Mouse (Mus musculus) layer of hippocampus, adult 18-20 months (tissue): ENCODE measurements around the gene Tbc1d8. TPM values are rescaled to one million over a fixed set of nuclear protein-coding genes. Genes with fewer than 3 reads are reported as not detected.
A peak's percentile ranks its signal among the peaks of the same experiment; 100 is the strongest.

ENCODE experiments used
- DNase-seq, 2 experiments: peaks; one replicate each; pipeline ENCODE4 v3.0.0; 2022; ENCODE audit warnings: low spot score in 2 of 2
- total RNA-seq, 2 experiments: library from RNA; stranded (reverse); gene quantifications; 2 replicates each; pipeline ENCODE4 v1.2.3; 2021

Tbc1d8 gene
- total RNA-seq, 2 experiments from 2014 or later = 8.8 to 12.4 TPM

DNA sequence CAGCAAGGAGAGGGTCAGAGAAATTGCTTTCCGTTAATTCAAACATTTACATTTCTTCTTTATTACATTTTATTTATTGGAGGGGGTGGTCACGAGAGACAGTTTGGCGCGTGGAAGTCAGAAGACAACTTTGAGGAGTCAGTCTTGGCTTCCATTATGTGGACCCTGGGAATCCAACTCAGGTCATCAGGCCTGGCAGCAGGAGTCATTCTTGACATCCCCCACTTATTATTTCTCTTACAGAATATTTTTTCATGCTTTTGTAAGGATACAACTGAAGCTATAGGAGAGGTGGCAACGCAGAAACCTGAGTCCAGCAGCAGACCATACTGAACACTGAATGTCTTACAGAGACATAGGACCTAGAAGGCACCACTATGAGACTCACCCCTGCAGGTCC is 699 bp upstream of the Tbc1d8 start:
- no peak for DNase-seq

DNA sequence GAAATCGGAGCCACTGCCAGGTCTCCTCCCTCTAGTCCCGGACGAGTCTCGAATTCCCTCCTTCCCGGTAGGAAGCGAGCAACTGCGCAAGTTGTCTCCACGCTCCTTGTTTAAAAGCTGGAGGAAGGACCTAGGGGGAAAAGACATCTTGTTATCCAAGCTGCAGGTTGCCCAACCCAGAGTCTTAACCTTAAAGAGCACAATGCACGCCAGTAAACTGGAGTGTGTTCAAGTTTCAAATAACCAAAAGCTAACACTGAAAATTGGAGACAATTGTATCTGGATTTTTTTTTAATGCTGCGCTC is 293 bp upstream of the Tbc1d8 start:
- DNase-seq = no peak

DNA sequence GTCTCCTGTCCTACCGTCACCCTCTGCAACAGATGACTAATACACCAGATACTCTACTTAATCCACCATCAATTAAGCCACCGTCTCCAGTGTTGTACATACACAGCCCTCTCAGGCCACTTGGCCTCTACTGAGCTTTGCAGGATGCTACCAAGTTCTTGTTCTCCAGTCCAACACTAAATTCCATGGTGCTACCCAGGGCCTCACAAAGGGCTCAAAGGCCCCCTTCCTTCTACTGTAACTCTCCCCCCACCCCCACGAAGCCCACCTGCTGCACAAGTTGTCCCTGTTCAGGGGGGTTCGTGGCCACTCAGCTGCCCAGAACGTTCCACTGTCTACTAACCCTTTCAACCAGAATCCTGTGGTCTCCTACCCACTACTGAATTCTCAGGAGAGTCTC is 1.5 kb downstream of the Tbc1d8 start:
- DNase-seq = no peak

DNA sequence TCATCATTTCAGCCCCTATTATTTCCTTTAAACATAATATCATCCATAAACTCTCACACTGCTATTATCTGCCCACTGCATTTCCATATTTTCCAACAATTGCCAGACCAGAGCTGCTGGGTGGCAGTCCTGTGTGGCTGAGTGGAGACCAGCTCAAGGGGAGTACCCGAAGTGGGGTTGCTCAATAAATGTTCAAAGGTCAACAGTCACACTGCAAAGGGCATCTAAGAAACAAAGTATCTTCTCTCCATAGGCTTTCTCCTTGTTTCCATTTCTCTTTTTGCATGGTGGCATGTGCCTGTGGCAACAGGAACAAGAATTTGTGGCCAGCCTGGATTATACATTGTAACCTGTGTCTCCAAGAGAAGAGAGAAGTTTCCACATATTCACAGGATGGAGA is 2.2 kb downstream of the Tbc1d8 start:
- no peak for DNase-seq

DNA sequence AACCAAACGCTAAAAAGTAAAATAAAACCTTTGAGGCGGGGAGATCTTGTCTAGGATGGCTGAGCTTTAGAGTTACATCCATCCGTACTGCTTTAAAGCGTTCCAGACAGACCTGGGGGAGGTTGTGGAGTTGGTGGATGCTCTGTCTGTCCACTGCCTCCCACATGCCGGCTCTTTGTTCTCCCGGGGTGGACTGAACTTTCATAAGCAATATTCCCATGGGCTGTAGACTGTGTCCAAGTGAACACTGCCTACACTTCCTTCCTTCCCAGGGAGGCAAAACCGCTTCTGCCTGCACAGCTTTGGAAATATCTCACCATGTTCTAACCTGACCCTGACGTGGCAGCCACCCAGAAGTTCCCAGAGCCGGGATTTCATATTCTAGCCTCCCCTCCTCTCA is 4.0 kb downstream of the Tbc1d8 start:
- DNase-seq = no peak

DNA sequence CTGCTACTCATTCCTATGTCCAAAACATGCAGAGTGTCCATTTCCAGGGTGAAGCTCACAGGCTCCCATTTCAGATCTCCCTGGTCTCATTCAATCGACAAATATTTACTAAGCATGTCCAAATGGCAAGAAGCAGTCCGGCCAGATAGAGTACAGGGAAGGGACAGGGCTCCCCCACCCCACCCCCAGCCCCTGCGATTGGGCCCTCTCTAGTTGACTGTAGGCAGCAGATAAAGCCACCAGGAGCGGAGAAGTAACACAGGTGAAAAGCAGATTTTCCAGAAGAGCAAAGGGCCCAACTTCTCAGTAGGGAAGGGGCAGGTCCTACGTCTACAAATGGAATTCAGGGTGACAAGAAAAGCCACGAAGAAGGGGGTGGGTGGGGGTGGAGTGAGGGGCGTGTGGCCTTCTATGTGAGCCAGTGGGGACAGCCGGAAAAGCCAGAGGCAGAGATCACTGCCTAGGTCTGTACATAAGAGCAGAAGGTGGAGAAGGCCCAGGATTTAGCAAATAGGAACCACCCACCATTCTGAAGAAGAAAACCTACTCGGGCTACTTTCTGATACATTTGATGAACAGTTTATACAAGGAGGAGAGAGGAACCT is 7.2 kb downstream of the Tbc1d8 start:
- DNase-seq = no peak

DNA sequence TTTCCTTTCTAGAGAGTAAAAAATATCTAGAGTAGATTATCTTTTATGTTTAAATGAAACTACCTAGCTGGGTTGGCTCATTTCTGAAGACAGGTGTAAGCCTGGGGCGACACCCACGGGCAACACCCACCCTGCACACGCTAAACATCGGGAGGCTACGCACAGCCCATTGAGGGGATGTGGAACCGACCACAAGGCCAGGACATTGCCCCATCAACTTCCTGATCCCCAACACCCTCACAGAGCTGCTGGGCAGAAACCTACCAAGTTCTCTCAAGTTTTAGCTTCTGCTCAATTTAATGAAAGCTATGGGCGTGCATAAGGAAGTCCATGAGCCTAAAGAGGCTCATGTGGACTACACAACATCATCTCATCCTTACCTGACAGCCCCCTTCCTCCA is 9.6 kb downstream of the Tbc1d8 start:
- no peak for DNase-seq

DNA sequence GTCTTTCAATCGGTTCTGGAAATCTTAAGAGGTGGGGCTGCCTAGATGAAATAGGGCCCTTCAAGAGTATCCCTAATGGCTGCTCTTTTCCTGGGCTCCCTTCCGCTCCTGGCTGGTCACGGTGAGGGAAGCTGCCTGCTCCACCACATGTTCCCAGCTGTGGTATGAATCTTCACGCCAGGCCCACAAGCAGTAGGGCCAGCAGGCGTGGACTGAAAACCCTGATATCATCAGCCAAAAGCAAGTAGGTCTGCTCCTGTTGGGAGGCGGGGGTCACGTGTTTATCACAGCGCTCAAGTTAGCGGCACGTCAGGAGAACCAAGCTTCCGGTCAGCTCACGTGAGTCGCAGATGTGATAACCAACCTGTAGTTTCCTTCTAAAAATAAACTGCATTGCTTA is 12.0 kb downstream of the Tbc1d8 start:
- no peak for DNase-seq

DNA sequence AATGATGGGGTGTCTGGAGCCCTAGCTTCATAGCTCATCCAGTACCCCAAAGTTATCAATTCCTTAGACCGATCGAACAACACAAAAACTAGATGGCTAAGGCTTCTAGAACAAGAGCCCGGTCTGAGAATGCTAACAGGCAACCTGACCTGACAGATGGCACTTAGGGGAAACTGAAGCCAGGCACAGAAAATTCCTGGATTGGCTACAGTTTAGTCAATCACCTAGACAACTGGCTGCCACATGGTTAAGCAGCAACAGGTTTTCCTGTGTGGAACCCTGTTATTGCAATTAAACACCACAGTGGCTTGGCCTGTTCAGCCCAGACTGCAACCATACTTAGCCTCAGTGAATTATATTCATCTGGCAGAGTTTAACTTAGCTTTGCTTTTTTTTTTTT is 13.8 kb downstream of the Tbc1d8 start:
- DNase-seq = no peak

DNA sequence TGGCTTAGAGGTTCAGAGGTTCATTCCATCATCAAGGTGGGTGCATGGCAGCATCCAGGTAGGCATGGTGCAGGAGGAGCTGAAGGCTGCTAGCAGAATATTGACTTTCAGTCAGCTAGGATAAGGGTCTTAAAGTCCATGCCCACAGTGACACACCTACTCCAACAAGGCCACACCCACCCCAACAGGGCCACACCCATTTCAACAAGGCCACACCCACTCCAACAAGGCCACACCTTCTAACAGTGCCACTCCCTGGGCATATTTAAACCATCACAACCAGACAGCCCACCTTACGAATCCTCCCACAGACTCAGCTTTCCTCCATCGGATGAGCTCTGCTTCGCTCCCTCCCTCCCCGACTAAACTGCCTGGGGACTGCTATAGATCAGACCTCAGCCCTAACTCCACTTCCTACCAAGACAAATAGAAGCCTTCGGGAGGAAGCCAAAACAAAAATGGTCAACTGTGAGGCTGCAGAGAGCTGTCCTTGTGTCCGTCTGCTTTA is 15.6 kb downstream of the Tbc1d8 start:
- DNase-seq = no peak

DNA sequence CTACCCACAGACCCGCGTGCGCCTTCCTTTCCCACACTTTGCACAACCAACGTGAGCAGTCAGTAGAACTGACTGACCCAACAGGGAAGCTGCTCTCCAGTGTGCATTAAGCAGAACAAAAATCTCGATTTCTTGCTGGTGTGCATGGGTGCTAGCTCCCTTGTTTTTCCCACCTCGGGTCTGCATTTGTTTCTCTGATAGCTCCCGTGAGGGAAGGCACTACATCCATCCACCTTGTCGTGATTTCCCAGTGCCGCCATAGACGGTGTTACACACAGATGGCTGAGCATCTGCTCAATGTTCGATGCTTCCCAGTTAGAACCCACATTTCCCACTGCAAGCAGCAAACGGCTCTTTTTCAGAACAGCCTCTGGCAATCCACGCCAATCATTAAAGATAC is 16.5 kb downstream of the Tbc1d8 start:
- DNase-seq = peak; percentile 35 to 62

DNA sequence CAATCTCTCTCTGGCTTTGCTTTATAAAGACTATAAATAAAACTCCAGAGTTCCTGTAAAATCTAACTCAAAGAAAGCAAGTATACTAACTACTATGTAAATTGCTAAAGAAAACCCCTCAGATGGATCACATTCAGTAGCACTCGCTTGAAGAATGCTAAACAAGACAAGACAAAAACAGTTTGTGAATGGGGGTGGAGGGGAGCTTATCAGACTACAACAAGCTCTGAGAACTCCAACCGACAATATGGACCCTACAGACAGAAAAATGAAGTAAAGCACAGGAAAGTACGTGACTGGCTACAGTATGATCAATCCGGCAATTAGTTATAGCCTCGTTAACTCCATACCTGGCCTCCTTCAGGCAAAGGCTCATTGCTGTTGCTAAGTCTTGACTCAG is 18.1 kb downstream of the Tbc1d8 start:
- DNase-seq = no peak

DNA sequence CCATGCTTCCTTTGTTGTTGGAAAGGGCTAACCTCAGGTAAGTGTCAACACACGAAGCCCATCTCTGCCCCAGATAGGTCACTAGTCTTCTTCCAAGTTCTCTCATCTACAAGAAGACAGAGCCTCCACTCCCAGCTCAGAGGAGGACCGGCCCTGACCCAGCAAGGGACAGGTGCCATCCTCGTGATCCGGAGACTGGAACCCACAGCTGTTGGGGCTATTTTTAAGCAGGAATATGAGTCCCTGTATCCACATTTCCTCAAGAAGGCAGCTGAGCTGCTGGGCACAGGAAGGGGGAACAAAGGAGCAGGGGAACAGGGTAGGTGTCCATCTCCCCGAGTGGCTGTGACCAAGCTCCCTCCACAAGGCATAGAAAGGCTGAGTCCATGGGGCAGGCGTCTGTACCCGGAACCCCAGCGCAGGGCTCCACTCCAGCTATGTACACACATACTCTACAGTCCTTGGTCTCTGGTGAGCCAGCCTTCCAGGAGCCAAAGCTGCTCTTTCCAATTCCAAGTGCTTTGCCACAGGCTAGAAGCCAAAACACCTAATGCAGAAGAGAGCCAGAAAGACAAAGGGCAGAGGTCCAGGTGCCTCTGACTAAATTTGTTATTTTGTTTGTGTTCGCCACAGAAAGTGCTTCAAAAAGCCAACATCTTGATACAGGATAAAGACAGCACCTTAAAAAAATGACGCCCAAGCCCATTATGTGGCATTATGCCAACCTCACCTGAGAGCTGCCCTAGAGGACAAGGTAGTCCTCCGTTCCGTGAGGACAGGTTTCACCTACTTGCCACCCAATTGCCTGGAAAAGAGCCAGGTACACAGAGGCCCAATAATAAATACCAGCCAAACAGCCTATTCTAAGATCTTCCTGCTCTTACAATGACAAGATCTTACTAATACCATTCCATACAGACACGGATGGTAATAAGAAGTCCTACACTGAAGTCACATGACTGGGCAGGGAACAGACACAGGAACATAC is 20.4 kb downstream of the Tbc1d8 start:
- DNase-seq = no peak

DNA sequence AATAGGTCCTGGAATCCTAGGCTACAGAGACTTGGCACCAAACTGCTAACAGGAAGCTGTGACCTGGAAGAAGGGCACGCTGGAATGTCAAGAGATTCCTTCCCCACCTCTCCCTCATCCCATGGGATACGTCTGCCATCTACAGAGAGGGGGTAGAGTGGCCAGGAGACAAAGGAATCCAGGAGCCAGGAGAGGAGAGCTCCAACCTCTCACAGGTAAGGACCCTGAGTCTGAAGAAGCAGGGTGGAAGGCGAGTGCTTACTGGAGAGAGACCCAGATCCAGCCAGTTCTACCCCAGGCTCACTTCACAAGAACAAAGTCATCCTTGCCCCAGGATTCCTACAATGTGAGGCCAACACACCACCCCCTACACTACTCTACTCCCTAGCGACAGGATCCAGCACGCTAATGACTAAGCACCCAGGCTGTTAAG is 22.1 kb downstream of the Tbc1d8 start:
- no peak for DNase-seq

DNA sequence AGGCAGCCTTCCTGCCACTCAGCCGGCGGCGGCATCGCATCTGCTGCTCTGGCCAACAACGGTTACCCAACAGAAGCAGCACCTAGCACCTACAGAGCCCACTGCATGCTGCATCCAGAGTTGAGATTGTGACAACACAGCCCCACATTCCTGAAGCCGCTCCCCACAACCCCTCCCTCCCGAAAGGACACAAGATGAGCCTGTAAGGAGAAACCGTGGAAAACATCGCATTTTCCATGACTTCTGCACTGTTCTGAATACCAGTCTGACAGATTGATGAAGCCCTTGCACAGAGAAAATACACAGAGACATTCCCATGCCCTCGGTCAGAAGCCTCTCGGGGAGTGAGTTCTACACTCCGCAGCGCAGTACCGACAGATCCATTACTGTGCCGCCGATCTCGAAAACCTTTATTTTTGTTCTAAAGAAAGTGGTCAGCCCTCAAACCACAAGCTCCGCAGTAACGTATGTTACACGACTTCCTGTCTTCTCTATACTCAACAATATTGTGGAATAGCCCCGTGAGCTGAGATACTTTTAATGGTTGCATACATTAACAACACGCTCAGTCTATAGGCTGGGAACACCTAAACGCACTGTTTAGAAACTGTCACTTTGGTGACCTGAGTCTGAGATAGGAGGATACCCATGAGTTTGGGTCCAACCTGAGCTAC is 23.1 kb downstream of the Tbc1d8 start:
- DNase-seq = no peak

DNA sequence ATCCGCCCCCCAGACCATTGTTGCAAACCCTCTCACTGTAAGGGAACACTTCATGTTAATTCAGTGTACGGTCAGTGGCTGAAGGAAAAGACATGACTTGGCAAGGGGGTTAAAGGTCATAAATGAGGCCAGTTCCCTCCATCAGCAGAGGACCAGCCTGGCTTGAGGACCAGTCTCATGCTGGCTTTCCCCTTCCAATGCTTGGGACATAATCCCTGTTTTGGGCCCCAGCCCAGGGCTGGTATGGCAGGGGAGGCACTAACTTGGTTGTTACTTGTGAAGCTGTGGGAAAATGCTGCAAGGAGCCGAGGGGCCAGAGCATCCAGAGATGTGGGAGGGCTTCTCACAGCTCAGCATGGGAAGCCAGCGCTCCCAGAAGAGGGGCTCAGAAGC is 23.8 kb downstream of the Tbc1d8 start:
- DNase-seq = no peak

DNA sequence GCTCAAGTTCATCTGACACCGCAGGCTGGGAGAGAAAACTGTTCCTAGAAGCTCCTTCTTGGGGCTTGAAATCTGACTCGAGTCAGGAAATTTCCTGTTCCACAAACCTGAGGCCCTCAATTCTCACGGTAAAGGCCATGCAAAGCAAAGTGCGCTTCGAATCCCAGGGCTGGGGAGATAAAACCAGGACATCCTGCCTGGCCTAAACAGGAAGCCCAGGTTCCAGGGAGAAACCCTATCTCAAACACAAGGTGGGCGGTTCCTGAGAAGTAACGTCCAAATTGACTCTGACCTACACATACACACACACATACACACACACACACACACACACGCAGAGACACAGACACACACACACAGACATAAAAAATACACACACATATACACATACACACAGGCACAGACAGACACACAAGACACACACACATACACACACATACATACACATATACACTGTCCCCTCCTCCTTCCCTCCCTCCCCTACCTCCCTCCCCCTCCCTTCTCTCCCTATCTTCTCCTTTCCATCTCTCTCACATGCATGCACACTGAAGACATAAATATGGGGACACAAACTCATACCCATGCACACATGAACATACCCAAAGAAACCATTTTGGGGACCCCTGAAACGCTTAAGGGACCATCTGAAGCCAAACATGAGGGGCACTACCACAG is 24.3 kb downstream of the Tbc1d8 start:
- DNase-seq = no peak

DNA sequence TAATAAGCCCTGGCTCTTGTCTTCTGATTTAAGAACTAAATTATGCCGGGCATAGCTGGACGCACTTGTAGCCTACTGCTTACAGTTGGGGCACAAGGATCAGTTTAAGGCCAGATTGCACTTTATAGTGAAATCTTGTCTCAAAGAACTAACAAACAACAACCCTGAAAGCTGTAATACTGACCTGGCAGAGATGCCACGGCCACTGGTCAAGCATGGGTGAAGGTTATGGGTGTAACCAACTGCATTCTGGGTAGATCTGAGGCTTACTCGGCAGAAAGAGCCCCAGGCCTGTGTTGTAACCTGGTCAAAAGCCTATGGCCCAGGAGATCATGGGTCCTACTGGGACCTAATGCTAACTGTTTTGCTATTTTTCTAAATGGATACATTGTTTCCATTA is 26.4 kb downstream of the Tbc1d8 start:
- DNase-seq = no peak

DNA sequence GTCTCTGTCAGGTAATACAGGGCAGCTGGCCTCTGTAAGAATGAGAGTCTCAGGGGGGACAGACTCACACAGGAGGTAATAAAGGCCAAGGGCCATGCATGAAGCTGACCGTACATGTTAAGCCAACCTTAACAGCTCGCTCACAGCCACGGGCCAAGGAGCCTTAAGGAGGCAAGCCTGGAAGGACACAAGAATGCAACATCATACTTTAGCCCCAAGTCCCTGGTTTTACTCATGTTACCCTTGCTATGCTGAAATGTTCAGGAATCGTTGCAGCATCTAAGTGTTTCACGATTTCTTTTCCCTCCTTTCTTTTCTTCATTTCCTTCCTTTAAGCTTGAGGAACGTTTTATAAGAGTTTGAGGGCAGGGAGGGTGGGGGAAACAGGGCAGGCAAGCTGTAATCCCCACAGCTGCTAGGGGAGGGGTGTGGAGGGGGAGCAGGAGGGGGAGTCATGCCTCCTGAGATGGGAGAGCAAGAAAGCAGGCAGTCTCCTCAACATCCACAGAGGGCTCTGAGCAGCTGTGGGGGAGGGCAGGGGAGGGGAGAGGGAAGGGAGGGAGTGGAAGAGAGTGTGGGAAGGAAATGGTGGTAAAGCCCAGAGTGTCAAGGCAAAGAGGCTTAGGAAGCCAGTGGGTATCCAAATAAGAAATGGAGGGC is 28.4 kb downstream of the Tbc1d8 start:
- no peak for DNase-seq

DNA sequence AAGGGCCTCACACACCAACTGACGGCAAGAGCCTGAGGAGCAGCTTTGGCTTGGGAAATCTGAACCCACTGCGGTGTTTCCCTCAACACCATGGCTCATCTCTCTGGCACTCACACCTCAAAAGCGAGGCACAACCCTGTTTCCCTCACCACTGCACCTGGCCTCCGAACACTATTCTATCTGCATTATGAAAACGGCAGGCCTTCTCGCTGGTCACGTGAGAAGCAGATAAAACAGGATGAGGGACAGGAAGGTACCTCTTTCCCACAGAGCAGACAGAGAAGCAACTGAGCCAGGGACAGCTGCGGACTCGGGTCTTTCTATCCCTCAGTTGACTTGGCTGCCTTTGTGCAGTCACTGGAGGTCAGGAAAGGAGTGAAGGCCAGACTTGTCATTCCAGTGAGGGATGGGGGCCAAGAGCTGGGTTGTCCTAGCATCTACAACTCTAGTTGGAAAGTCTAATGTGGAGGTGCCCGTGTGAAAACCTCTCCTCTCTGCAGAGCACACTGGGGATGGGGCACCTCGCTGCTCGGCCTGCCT is 29.2 kb downstream of the Tbc1d8 start:
- DNase-seq = no peak

DNA sequence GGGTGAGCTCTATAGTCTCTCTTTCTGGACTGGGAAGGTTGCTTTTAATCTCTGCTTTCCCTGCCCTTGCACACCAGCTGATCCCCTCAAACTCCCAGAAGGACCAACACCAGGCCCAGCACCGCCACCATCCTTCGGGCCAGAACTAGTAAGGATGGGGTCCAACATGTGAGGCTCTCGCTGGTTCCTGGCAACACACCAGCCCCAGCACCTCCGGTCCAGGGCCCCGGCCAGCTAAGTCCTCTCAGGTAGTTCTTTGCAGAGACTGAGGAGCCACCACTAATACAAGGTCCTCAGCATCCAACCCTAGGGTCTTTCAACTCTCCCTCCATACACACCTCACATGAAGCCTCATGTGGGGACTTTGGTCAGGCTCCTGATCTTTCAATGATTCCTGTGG is 29.7 kb downstream of the Tbc1d8 start:
- DNase-seq = no peak
